Mouse (Mus musculus): ENCODE data around the gene Slc8a1. TPM values are rescaled to one million over a fixed set of nuclear protein-coding genes. Genes with fewer than 3 reads are reported as not detected.

Gene Slc8a1
- polyA plus RNA-seq, 1 experiment from 2014 or later = 17.2 TPM

- H3K4me3 ChIP-seq = no peak overlapping the region
- ATAC-seq (replicated peaks) = no peak
Observed at GRCm38 (mm10) chr17:81391478-81391877, 346.7 kb downstream of the Slc8a1 start.

GRCm38 (mm10) chr17:81390790-81391189 is 347.4 kb downstream of the Slc8a1 start:
- no peaks in the 10 kb centered on the region for H3K36me3 ChIP-seq (replicated peaks)
- no peaks in the 10 kb centered on the region for H3K27me3 ChIP-seq (replicated peaks)
- H3K9ac ChIP-seq = no peak overlapping the region
- ATAC-seq (replicated peaks) = no peak
- peaks cover 6% of the 10 kb centered on the region; the same call in 1 of the 2 replicates for H3K4me1 ChIP-seq
- WGBS = 82% methylated on average over 3 of the region's 3 CpGs
- H3K4me3 ChIP-seq = no peak overlapping the region
- no peak overlapping the region for H3K27ac ChIP-seq
- no peaks in the 10 kb centered on the region for H3K9me3 ChIP-seq
- H3K4me2 ChIP-seq = no peak overlapping the region

More at GRCm38 (mm10) chr17:81391478-81391877, 346.7 kb downstream of the Slc8a1 start:
- no peaks in the 10 kb centered on the region for H3K36me3 ChIP-seq (replicated peaks)
- no peak overlapping the region for H3K27ac ChIP-seq
- 92% methylated on average over 7 of the region's 7 CpGs for WGBS
- H3K27me3 ChIP-seq (replicated peaks) = no peaks in the 10 kb centered on the region
- no peak overlapping the region for H3K9ac ChIP-seq
- H3K4me1 ChIP-seq = peaks cover 6% of the 10 kb centered on the region; the same call in 1 of the 2 replicates
- no peaks in the 10 kb centered on the region for H3K9me3 ChIP-seq
- no peak overlapping the region for H3K4me2 ChIP-seq

GRCm38 (mm10) chr17:81386118-81386517 is 352.1 kb downstream of the Slc8a1 start:
- no peaks in the 10 kb centered on the region for H3K9me3 ChIP-seq
- ATAC-seq (replicated peaks) = no peak
- no peak overlapping the region for H3K9ac ChIP-seq
- H3K27me3 ChIP-seq (replicated peaks) = no peaks in the 10 kb centered on the region
- H3K4me1 ChIP-seq = no peaks in the 10 kb centered on the region
- no peaks in the 10 kb centered on the region for H3K36me3 ChIP-seq (replicated peaks)
- WGBS = 93% methylated on average over 2 of the region's 2 CpGs
- no peak overlapping the region for H3K4me3 ChIP-seq
- H3K4me2 ChIP-seq = no peak overlapping the region
- H3K27ac ChIP-seq = no peak overlapping the region

- Histone ChIP-seq H3K9me3 (no peaks in the 10 kb centered on the region), H3K27ac (no peak overlapping the region), H3K36me3 (replicated peaks) (no peaks in the 10 kb centered on the region), H3K27me3 (replicated peaks) (no peaks in the 10 kb centered on the region), H3K4me3 (no peak overlapping the region), H3K9ac (no peak overlapping the region), H3K4me2 (no peak overlapping the region), H3K4me1 (no peaks in the 10 kb centered on the region)
- ATAC-seq (replicated peaks) = no peak
- 90% methylated on average over 5 of the region's 5 CpGs for WGBS
Observed at GRCm38 (mm10) chr17:81385476-81385875, 352.7 kb downstream of the Slc8a1 start.

- Histone ChIP-seq H3K9me3 (no peaks in the 10 kb centered on the region), H3K4me1 (no peaks in the 10 kb centered on the region), H3K27ac (no peak overlapping the region), H3K9ac (no peak overlapping the region), H3K36me3 (replicated peaks) (no peaks in the 10 kb centered on the region), H3K4me2 (no peak overlapping the region), H3K27me3 (replicated peaks) (no peaks in the 10 kb centered on the region), H3K4me3 (no peak overlapping the region)
- ATAC-seq (replicated peaks) = no peak
- WGBS = 90% methylated on average over 4 of the region's 4 CpGs
Observed at GRCm38 (mm10) chr17:81383461-81383860, 354.7 kb downstream of the Slc8a1 start.

DNA sequence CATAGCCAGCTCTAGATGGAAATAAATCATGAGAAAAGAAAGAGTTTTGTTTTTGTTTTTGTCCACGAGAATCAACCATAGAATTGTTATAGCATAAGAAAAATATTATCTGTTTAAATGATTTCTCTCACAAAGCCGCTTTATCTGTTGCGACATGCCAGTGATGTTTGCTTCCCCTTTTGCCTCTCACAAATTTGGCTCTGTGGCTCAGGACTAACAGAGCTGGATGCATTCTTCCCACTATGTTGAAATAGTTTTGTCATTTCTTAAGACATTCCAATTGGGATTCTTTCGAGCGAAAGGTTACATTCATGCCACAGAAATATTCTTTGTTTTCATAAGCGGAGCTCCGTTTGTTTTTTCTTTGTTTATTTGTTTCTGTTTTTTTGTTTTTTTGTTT is 359.7 kb downstream of the Slc8a1 start:
- H3K9me3 ChIP-seq = no peaks in the 10 kb centered on the region
- no peak overlapping the region for H3K27ac ChIP-seq
- WGBS = 89% methylated on average over 7 of the region's 7 CpGs
- H3K9ac ChIP-seq = no peak overlapping the region
- ATAC-seq (replicated peaks) = no peak
- H3K4me3 ChIP-seq = no peak overlapping the region
- H3K27me3 ChIP-seq (replicated peaks) = no peaks in the 10 kb centered on the region
- no peaks in the 10 kb centered on the region for H3K36me3 ChIP-seq (replicated peaks)
- H3K4me1 ChIP-seq = no peaks in the 10 kb centered on the region
- H3K4me2 ChIP-seq = no peak overlapping the region

GRCm38 (mm10) chr17:81377757-81378299 is 360.3 kb downstream of the Slc8a1 start:
- no peaks in the 10 kb centered on the region for H3K4me1 ChIP-seq
- H3K4me2 ChIP-seq = no peak overlapping the region
- H3K27me3 ChIP-seq (replicated peaks) = no peaks in the 10 kb centered on the region
- WGBS = 58% methylated on average over 5 of the region's 5 CpGs
- ATAC-seq (replicated peaks) = no peak
- no peaks in the 10 kb centered on the region for H3K9me3 ChIP-seq
- no peak overlapping the region for H3K9ac ChIP-seq
- H3K4me3 ChIP-seq = no peak overlapping the region
- H3K36me3 ChIP-seq (replicated peaks) = no peaks in the 10 kb centered on the region
- no peak overlapping the region for H3K27ac ChIP-seq

- no peaks in the 10 kb centered on the region for H3K36me3 ChIP-seq (replicated peaks)
- WGBS = 23% methylated on average over 1 of the region's 1 CpGs
- no peaks in the 10 kb centered on the region for H3K4me1 ChIP-seq
- H3K4me3 ChIP-seq = no peak overlapping the region
- H3K9ac ChIP-seq = no peak overlapping the region
- H3K27ac ChIP-seq = no peak overlapping the region
- H3K4me2 ChIP-seq = no peak overlapping the region
- no peak for ATAC-seq (replicated peaks)
- no peaks in the 10 kb centered on the region for H3K27me3 ChIP-seq (replicated peaks)
- H3K9me3 ChIP-seq = no peaks in the 10 kb centered on the region
Observed at GRCm38 (mm10) chr17:81377195-81377594, 361.0 kb downstream of the Slc8a1 start.

GRCm38 (mm10) chr17:81375901-81376300 is 362.3 kb downstream of the Slc8a1 start:
- Histone ChIP-seq H3K9ac (no peak overlapping the region), H3K27ac (no peak overlapping the region), H3K36me3 (replicated peaks) (no peaks in the 10 kb centered on the region), H3K4me2 (no peak overlapping the region), H3K4me1 (no peaks in the 10 kb centered on the region), H3K27me3 (replicated peaks) (no peaks in the 10 kb centered on the region), H3K4me3 (no peak overlapping the region), H3K9me3 (no peaks in the 10 kb centered on the region)
- WGBS = 88% methylated on average over 6 of the region's 6 CpGs
- ATAC-seq (replicated peaks) = no peak

DNA sequence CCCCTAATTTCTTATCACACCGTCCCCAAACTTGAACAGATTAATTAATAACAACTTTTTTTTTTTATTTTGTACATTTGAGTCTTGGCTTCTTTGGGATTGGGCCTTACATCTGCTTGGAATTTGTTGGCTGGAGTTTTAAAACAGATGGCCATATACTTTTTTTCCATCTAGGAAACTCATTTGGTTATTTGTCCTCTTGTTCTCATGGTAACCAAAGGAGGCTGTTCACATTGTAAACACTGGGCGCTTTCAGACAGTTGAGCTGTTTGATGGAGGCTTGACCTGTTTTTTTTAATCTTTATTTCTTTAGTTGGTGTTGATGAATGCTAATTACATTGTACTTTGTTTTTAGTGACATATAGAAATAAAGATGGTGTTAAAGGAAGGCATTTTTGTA is 369.1 kb downstream of the Slc8a1 start:
- ATAC-seq (replicated peaks) = no peak
- Histone ChIP-seq H3K9me3 (no peaks in the 10 kb centered on the region), H3K27me3 (replicated peaks) (no peaks in the 10 kb centered on the region), H3K4me1 (no peaks in the 10 kb centered on the region), H3K9ac (no peak overlapping the region), H3K36me3 (replicated peaks) (no peaks in the 10 kb centered on the region), H3K27ac (no peak overlapping the region), H3K4me2 (no peak overlapping the region), H3K4me3 (no peak overlapping the region)
- WGBS = 86% methylated on average over 2 of the region's 2 CpGs

- no peak overlapping the region for H3K27ac ChIP-seq
- WGBS = 76% methylated on average over 2 of the region's 2 CpGs
- ATAC-seq (replicated peaks) = no peak
- no peak overlapping the region for H3K4me2 ChIP-seq
- H3K9me3 ChIP-seq = no peaks in the 10 kb centered on the region
- no peaks in the 10 kb centered on the region for H3K27me3 ChIP-seq (replicated peaks)
- H3K36me3 ChIP-seq (replicated peaks) = no peaks in the 10 kb centered on the region
- H3K4me3 ChIP-seq = no peak overlapping the region
- no peak overlapping the region for H3K9ac ChIP-seq
- H3K4me1 ChIP-seq = no peaks in the 10 kb centered on the region
Observed at GRCm38 (mm10) chr17:81368503-81368902, 369.7 kb downstream of the Slc8a1 start.

DNA sequence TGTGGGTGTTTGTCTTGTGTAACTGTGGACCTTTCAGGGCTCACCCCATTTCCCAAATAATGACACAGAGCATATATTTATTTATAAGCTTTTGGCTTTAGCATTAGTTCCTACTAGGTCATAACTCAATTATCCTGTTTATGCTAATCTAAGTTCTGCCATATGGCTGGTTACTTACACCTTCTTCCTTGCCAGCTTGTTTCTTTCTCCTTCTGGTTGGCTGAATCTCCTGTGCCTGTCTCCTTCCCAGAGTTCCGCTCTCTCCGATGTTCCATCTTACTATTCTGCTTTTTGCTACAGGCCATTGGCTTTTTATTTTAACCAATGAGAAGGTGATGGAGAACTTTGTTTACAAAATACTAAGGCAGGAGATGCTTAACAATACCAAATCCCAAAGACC is 374.8 kb downstream of the Slc8a1 start:
- ATAC-seq (replicated peaks) = no peak
- Histone ChIP-seq H3K36me3 (replicated peaks) (no peaks in the 10 kb centered on the region), H3K4me2 (no peak overlapping the region), H3K9ac (no peak overlapping the region), H3K4me1 (no peaks in the 10 kb centered on the region), H3K27ac (no peak overlapping the region), H3K4me3 (no peak overlapping the region), H3K27me3 (replicated peaks) (no peaks in the 10 kb centered on the region), H3K9me3 (no peaks in the 10 kb centered on the region)
- WGBS = 90% methylated on average over 2 of the region's 2 CpGs

DNA sequence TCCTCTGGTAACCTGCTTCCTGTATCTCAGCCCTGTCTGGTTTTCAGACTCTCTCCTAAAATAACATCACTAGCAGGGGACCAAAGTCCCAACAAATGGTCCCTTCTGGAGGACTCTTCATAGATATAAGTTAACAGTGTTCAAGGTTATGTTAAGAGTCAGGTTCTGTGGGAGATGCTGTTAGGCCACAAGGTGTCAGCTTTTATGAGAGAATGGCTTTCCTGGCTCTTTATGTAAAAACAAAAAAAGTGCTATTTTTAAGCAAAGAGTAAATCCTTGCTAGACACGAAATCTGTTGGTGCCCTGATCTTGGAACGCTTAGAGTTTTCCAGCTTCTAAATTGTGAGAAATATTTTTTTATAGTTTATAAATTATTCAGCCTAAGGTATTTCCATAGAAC is 377.6 kb downstream of the Slc8a1 start:
- Histone ChIP-seq H3K4me3 (no peak overlapping the region), H3K27me3 (replicated peaks) (no peaks in the 10 kb centered on the region), H3K36me3 (replicated peaks) (no peaks in the 10 kb centered on the region), H3K9me3 (no peaks in the 10 kb centered on the region), H3K9ac (no peak overlapping the region), H3K4me1 (no peaks in the 10 kb centered on the region), H3K27ac (no peak overlapping the region), H3K4me2 (no peak overlapping the region)
- no peak for ATAC-seq (replicated peaks)
- 75% methylated on average over 2 of the region's 2 CpGs for WGBS

Data from midbrain, embryonic 15.5 days (tissue).